Mouse (Mus musculus) heart, postnatal 0 days (tissue): Measurements from ENCODE around the gene Gm21985.

Experiments used
- CTCF ChIP-seq: IDR thresholded peaks from 2 replicates; pipeline ENCODE4 v1.5.1; 2016; ENCODE audit warnings: antibody characterized with exemption, control low read depth, low read depth
- EP300 ChIP-seq: IDR thresholded peaks from 2 replicates; pipeline ENCODE4 v1.6.1; 2016; ENCODE audit warnings: antibody characterized with exemption, low read depth

DNA sequence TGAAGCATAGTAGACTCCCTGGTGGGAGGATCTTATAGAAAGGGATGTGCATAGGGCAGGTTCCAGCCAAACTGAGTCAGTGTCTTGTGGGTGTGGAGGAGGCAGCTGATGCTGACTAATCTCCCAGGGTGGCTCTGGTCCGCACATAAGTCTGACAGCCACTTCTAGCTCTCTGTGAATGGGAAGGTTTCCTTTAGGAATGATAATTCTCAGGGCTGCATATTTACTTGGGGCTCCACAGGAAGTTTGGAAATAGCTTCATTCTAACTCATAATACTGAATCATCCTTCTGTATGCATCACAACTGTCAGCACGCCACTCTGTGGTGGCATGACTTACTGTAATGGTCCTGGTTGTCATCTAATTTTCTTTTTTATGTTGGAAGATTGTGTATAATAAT, 177.4 kb downstream of the Gm21985 start:
- TF ChIP-seq EP300, result no peak
- no peak for TF ChIP-seq CTCF
